Mouse (Mus musculus) CH12.LX (cell line): Measurements from ENCODE around the gene Raf1. TPM values are rescaled to one million over a fixed set of nuclear protein-coding genes. Genes with fewer than 3 reads are reported as not detected.

Source experiments
- DNase-seq: peaks from one replicate; pipeline ENCODE4 v3.0.0-alpha.2; 2013; ENCODE audit errors: extremely low read depth
- H3K27ac ChIP-seq: 2 replicates; pipeline ENCODE4 v1.5.1; 2012; ENCODE audit warnings: low read depth, mild to moderate bottlenecking, control low read depth, moderate library complexity; ENCODE audit not compliant: insufficient read depth
- H3K27me3 ChIP-seq: replicated peaks from 2 replicates; pipeline ENCODE3; 2012; ENCODE audit warnings: inconsistent platforms
- H3K36me3 ChIP-seq, 2 experiments: replicated peaks in 1 of 2; 2 replicates each; pipeline versions ENCODE3 to v1.6.1; 2012; ENCODE audit warnings: inconsistent platforms in 1 of 2, low read length in 1 of 2, mild to moderate bottlenecking in 1 of 2, mixed read lengths in 1 of 2, moderate library complexity in 1 of 2; ENCODE audit not compliant: control insufficient read depth in 1 of 2, insufficient read depth in 1 of 2
- H3K4me1 ChIP-seq, 2 experiments: 2 replicates each; pipeline ENCODE4 v1.6.1; 2012; ENCODE audit warnings: inconsistent platforms in 1 of 2, moderate library complexity in 1 of 2; ENCODE audit not compliant: insufficient read depth in 2 of 2, control insufficient read depth in 1 of 2
- H3K4me2 ChIP-seq: 2 replicates; pipeline ENCODE4 v1.6.1; 2012; ENCODE audit warnings: low read depth, mild to moderate bottlenecking, control low read depth; ENCODE audit not compliant: poor library complexity, insufficient read depth, severe bottlenecking
- H3K4me3 ChIP-seq, 3 experiments: fragments of 150-350 bp in 1 of 3; sonication (generic) in 1 of 3; replicated peaks in 1 of 3; 2 replicates each; pipeline versions ENCODE3 to v1.5.1; 2011 to 2012; ENCODE audit warnings: low read depth in 2 of 3, low read length in 2 of 3, mild to moderate bottlenecking in 2 of 3, moderate library complexity in 2 of 3, control low read depth in 1 of 3, improper control_type of control experiment in 1 of 3, inconsistent platforms in 1 of 3, mixed read lengths in 1 of 3; ENCODE audit not compliant: poor library complexity in 1 of 3
- H3K79me2 ChIP-seq: replicated peaks from 2 replicates; pipeline ENCODE4 v1.6.1; 2012; ENCODE audit warnings: mild to moderate bottlenecking, moderate library complexity; ENCODE audit not compliant: control insufficient read depth, poor library complexity, insufficient read depth, severe bottlenecking; ENCODE audit errors: extremely low read depth
- H3K9ac ChIP-seq: 2 replicates; pipeline ENCODE4 v1.6.1; 2012; ENCODE audit warnings: low read depth, mild to moderate bottlenecking, control low read depth, moderate library complexity; ENCODE audit not compliant: insufficient read depth
- H3K9me3 ChIP-seq: replicated peaks from 2 replicates; pipeline ENCODE3; 2012; ENCODE audit warnings: low read length, inconsistent platforms, mixed read lengths
- BHLHE40 ChIP-seq: IDR thresholded peaks from 2 replicates; pipeline ENCODE4 v1.6.1; 2011; ENCODE audit warnings: mild to moderate bottlenecking, low read depth, low read length, improper control_type of control experiment
- CTCF ChIP-seq, 2 experiments: IDR thresholded peaks in 1 of 2; conservative IDR thresholded peaks in 1 of 2; 2 replicates each; pipeline ENCODE4 v1.5.1; 2011 to 2012; ENCODE audit warnings: low read depth in 2 of 2, low read length in 2 of 2, improper control_type of control experiment in 1 of 2, inconsistent platforms in 1 of 2, mild to moderate bottlenecking in 1 of 2, moderate library complexity in 1 of 2
- E2F4 ChIP-seq: IDR thresholded peaks from 2 replicates; pipeline ENCODE4 v1.6.1; 2011; ENCODE audit warnings: low read depth, low read length, improper control_type of control experiment; ENCODE audit not compliant: insufficient replicate concordance
- EP300 ChIP-seq: IDR thresholded peaks from 2 replicates; pipeline ENCODE4 v1.6.1; 2011; ENCODE audit warnings: low read length, improper control_type of control experiment
- ETS1 ChIP-seq: conservative IDR thresholded peaks from 2 replicates; pipeline ENCODE4 v1.6.1; 2012; ENCODE audit warnings: low read depth, mild to moderate bottlenecking, inconsistent platforms, low read length, improper control_type of control experiment, moderate library complexity
- HCFC1 ChIP-seq: IDR thresholded peaks from 2 replicates; pipeline ENCODE4 v1.6.1; 2012; ENCODE audit warnings: low read depth, mild to moderate bottlenecking, inconsistent platforms, low read length, improper control_type of control experiment
- IRF4 ChIP-seq: IDR thresholded peaks from 2 replicates; pipeline ENCODE4 v1.6.1; 2014; ENCODE audit warnings: low read depth, mild to moderate bottlenecking, inconsistent platforms, low read length, improper control_type of control experiment
- KAT2A ChIP-seq: IDR thresholded peaks from 2 replicates; pipeline ENCODE4 v1.6.1; 2012; ENCODE audit warnings: low read length, improper control_type of control experiment, inconsistent platforms; ENCODE audit not compliant: insufficient replicate concordance
- MAX ChIP-seq: IDR thresholded peaks from 2 replicates; pipeline ENCODE4 v1.6.1; 2011; ENCODE audit warnings: low read length, improper control_type of control experiment
- PAX5 ChIP-seq: IDR thresholded peaks from 2 replicates; pipeline ENCODE4 v1.6.1; 2012; ENCODE audit warnings: low read length, inconsistent platforms, mixed read lengths
- RAD21 ChIP-seq: IDR thresholded peaks from 2 replicates; pipeline ENCODE4 v1.6.1; 2011; ENCODE audit warnings: low read depth, mild to moderate bottlenecking, low read length, improper control_type of control experiment, moderate library complexity
- RCOR1 ChIP-seq: conservative IDR thresholded peaks from 2 replicates; pipeline ENCODE4 v1.6.1; 2012; ENCODE audit warnings: low read depth, mild to moderate bottlenecking, inconsistent platforms, low read length, improper control_type of control experiment
- SIN3A ChIP-seq: IDR thresholded peaks from 2 replicates; pipeline ENCODE4 v1.6.1; 2012; ENCODE audit warnings: low read length, improper control_type of control experiment, inconsistent platforms
- TBP ChIP-seq: conservative IDR thresholded peaks from 2 replicates; pipeline ENCODE4 v1.6.1; 2011; ENCODE audit warnings: low read depth, low read length, improper control_type of control experiment
- TCF12 ChIP-seq: IDR thresholded peaks from 2 replicates; pipeline ENCODE4 v1.6.1; 2014; ENCODE audit warnings: low read depth, mild to moderate bottlenecking, inconsistent platforms, low read length, improper control_type of control experiment
- ZC3H11A ChIP-seq: IDR thresholded peaks from 2 replicates; pipeline ENCODE4 v1.6.1; 2012; ENCODE audit warnings: low read depth, mild to moderate bottlenecking, inconsistent platforms, low read length, improper control_type of control experiment
- ZNF384 ChIP-seq: IDR thresholded peaks from 2 replicates; pipeline ENCODE4 v1.6.1; 2012; ENCODE audit warnings: low read depth, low read length, improper control_type of control experiment, inconsistent platforms
- dilution Hi-C: fragments of 300-500 bp; cut with MboI; formaldehyde crosslinking; loops from 2 replicates; pipeline ENCODE4 v1.14.3; 2020; ENCODE audit warnings: low sequenced_read_pairs; ENCODE audit not compliant: extremely low pct_unique_long_range_greater_than_20kb, extremely low pct_ligation_motif_present
- in situ Hi-C: fragments of 300-500 bp; cut with MboI; formaldehyde crosslinking; loops from 3 replicates; pipeline ENCODE4 v1.14.3; 2019; ENCODE audit warnings: low sequenced_read_pairs, low pct_ligation_motif_present, low pct_unique_long_range_greater_than_20kb, mixed read lengths
- polyA plus RNA-seq: library from polyadenylated mRNA; unstranded; fragments of >175 nt; gene quantifications from 2 replicates; pipeline ENCODE4 v1.2.1, GENCODE M21; 2012; ENCODE audit warnings: low read depth; ENCODE audit not compliant: insufficient read length
- total RNA-seq, 2 experiments: library from RNA; depleted of rRNA; stranded (reverse); fragments of 300-350 nt in 1 of 2; fragments of >200 nt in 1 of 2; gene quantifications; 2 replicates each; pipeline ENCODE4 v1.2.3; 2012 to 2014

Raf1 gene
- total and polyA plus RNA-seq, 3 experiments: 53.5 to 79.2 (median 59.8) TPM

DNA sequence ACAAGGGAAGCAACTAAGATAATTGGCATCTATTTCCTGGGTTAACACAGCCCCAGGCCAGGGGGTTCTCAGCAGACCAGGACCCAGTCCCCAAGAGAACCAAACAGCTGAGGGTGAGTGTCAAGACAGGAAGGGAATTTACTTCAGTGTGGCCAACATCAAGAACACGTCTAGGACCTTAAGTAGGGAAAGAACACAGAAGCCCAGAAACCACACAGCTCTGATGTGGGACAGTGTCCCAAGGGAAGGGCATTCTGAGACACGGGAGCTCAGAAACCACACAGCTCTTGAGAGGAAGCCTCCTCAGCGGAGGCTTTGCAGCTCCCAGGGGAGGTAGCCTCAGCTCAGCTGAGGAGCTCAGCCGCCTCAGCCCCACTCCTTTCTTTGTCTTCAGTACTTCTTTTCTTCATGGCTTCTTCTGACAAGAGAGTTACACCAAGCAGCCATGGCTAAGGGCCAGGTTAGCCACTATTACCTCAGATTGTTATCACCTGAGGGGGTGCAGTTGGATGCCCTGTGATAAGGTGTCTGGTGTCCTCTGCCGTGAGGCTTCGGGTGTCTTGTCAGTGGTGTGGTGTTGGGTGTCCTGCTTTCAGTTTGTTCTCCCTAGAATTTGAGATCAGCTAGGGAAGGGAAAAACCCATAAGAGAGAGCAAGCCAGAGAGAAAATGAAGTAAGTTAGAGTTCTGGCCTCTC lies 92.9 kb downstream of the Raf1 start (continued):
- no peak for TF ChIP-seq ZC3H11A
- peak; percentile 70; the same call in 1 of the 2 replicates for TF ChIP-seq SIN3A
- TF ChIP-seq PAX5: no peak
- TF ChIP-seq MAX: no peak
- no peak for TF ChIP-seq TBP
- TF ChIP-seq RAD21: no peak

DNA sequence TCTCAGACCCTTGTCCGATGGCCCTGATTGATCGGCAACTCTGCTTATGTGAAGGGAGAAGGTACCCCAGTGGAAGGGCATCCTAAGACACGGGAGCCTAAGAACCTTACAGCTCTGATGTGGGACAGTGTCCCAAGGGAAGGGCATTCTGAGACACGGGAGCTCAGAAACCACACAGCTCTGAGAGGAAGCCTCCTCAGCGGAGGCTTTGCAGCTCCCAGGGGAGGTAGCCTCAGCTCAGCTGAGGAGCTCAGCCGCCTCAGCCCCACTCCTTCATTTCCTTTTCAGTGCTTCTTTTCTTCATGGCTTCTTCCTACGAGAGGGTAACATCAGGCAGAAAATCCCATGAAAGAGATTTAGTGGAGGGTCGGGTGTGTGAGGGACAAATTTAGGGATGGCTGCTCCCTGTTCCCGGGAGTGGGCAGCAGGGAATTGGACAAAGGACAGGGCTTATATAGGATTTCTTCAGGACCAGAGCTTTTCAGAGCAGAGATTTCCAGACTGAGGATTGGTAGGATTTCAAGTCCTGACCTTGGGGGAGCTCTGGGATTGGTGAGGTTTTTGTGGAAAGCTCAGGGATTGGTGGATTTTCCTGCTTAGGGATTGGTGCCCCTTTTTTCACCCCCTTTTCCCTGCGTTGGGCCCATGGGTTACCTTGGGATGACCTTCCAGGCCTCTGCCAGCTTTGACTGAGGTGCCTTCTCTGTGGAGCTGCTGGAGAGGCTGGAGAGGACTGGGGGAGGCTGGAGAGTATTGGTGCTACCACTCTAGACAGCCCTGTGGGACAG lies 93.9 kb downstream of the Raf1 start:
- Histone ChIP-seq H3K4me2 (peak overlapping the region; percentile 69), H3K4me1 (peaks cover 19 to 64% of the 10 kb centered on the region in 2 experiments), H3K36me3 (peaks cover 3 to 24% of the 10 kb centered on the region in 2 experiments), H3K9ac (0 out of 2 replicates have a peak overlapping the region, but pooled peaks have one; percentile 8), H3K79me2 (no peaks in the 10 kb centered on the region), H3K27ac (peak overlapping the region; percentile 57), H3K4me3 (peak overlapping the region in 2 of 3 experiments; percentile 12 to 30), H3K27me3 (no peaks in the 10 kb centered on the region), H3K9me3 (no peaks in the 10 kb centered on the region)
- in situ Hi-C loops: no loop called here
- dilution Hi-C loops: no loop called here
- DNase-seq: peak; percentile 37
- peak; percentile 50; the same call in 1 of the 2 replicates for TF ChIP-seq TCF12
- TF ChIP-seq SIN3A: peak; percentile 44; the same call in 1 of the 2 replicates
- no peak for TF ChIP-seq ZNF384
- peak; percentile 58 for TF ChIP-seq EP300
- no peak for TF ChIP-seq CTCF (conservative IDR thresholded peaks at IDR 0.05 in 1 of 2, IDR thresholded peaks at IDR 0.05 in 1 of 2; ENCODE audit: low read depth in 2 of 2, low read length in 2 of 2)
- no peak for TF ChIP-seq E2F4
- peak; percentile 80 for TF ChIP-seq ETS1
- peak; percentile 48; the same call in 1 of the 2 replicates for TF ChIP-seq IRF4
- TF ChIP-seq RCOR1: 0 out of 2 replicates have a peak, but pooled peaks have one; percentile 35
- TF ChIP-seq BHLHE40: peak; percentile 87
- 0 out of 2 replicates have a peak, but pooled peaks have one; percentile 63 for TF ChIP-seq KAT2A

DNA sequence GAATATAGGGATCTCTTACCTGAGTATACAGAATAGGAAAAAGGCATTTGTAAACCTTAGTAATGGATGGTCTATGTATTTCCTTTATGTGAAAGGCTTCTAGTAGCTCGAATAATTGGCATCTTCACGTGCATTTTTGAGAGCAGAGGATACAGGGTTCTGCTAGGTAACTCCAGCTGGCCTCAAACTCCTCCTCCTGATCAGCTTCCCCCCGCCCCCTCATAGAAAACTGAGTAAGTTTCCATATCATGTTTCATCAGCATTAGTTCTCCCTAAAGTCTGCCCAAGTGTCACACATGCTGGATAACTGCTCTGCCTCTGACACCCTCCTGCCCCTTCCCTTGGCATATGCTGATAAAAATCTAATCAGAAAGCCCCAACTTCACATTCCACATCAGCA lies 95.6 kb downstream of the Raf1 start:
- Histone ChIP-seq H3K9ac (no peak overlapping the region), H3K27me3 (no peaks in the 10 kb centered on the region), H3K27ac (no peak overlapping the region), H3K36me3 (peaks cover 14 to 41% of the 10 kb centered on the region in 2 experiments), H3K4me2 (no peak overlapping the region), H3K9me3 (no peaks in the 10 kb centered on the region), H3K4me1 (peaks cover 24 to 68% of the 10 kb centered on the region in 2 experiments), H3K4me3 (peak overlapping the region in 1 of 3 experiments; percentile 30), H3K79me2 (no peaks in the 10 kb centered on the region)
- dilution Hi-C loops (no loop called here), in situ Hi-C loops (no loop called here)
- DNase-seq: peak; percentile 64
- TF ChIP-seq HCFC1 (no peak), MAX (peak; percentile 40; the same call in 1 of the 2 replicates), TBP (no peak), TCF12 (no peak), ZC3H11A (no peak), ETS1 (peak; percentile 67), SIN3A (no peak), RCOR1 (no peak), BHLHE40 (peak; percentile 51)
